ENCODE assay signal across 10 mouse cellular contexts in the genomic region with DNA sequence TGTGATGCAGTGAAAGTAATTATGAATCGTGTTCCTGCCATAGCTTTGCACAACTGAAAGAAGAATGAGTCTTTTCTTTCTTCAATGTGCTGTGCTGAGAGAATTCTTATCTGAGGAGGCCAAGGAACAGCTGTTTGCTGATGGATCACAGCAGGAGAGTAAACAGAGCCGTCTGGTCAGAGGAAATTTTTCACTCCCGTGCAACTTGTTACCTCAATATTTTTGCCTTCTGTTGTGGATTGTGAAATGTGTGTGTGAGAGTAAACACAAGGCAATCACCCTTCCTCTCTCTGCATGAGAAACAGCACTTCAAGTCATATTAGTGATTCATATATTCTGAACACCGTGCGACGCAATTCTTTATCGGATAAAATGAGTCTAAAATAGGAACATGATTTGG.
DNase-seq lines count a peak whose midpoint lies in the region; ATAC-seq and TF ChIP-seq lines count a peak whose summit lies in the region.
"Had no signal": no experiment of that assay in that cellular context is flagged by ENCODE, and none has a peak within 500 bp of the region (broad histone marks: within the 10 kb centered on the region; RNA-seq: fewer than 3 reads in every experiment).

No protein-coding gene starts in this region.

- WGBS in heart, embryonic 12.5 days, result 56% methylated on average over 7 of the region's 7 CpGs
- WGBS in neural tube, embryonic 15.5 days, result 68% methylated on average over 7 of the region's 7 CpGs
- 16% methylated on average over 7 of the region's 7 CpGs for WGBS in lung, embryonic 15.5 days

- H3K4me3 ChIP-seq in heart, embryonic 12.5 days, result no peak overlapping the region
- no peak overlapping the region for H3K4me3 ChIP-seq in neural tube, embryonic 15.5 days (replicated peaks)
- no peak overlapping the region for H3K4me3 ChIP-seq in lung, embryonic 15.5 days
- no peak overlapping the region for H3K4me3 ChIP-seq in layer of hippocampus, adult 2 months

- H3K27me3 ChIP-seq in heart, embryonic 12.5 days (replicated peaks), result no peaks in the 10 kb centered on the region
- H3K27me3 ChIP-seq in neural tube, embryonic 15.5 days (replicated peaks), result no peaks in the 10 kb centered on the region
- H3K27me3 ChIP-seq in lung, embryonic 15.5 days, result 0 out of 2 replicates have a peak, but pooled peaks cover 3% of the 10 kb centered on the region

- H3K9ac ChIP-seq in heart, embryonic 12.5 days, result no peak overlapping the region
- H3K9ac ChIP-seq in neural tube, embryonic 15.5 days (replicated peaks), result no peak overlapping the region
- H3K9ac ChIP-seq in lung, embryonic 15.5 days, result no peak overlapping the region

- ATAC-seq in heart, embryonic 12.5 days (ENCODE audit: insufficient number of reproducible peaks, low FRiP score), result no peak
- peak; percentile 38; the same call in 1 of the 2 replicates for ATAC-seq in neural tube, embryonic 15.5 days (ENCODE audit: low FRiP score)
- ATAC-seq in lung, embryonic 15.5 days (ENCODE audit: borderline replicate concordance, extremely low read depth, low FRiP score, low TSS enrichment), result peak; percentile 82; the same call in 1 of the 2 replicates
- no peak for ATAC-seq in erythroblast, adult 5-6 weeks (replicated peaks; ENCODE audit: low FRiP score, poor library complexity, severe bottlenecking)

- peak; percentile 4 to 28 for DNase-seq in heart, adult 18-20 months
- no peak for DNase-seq in neural tube, embryonic 10.5 days (ENCODE audit: extremely low spot score, low spot score)
- DNase-seq in spleen, adult 18-20 months, result no peak
- DNase-seq in layer of hippocampus, adult 2 months (ENCODE audit: low spot score in 2 of 2), result no peak

- no peaks in the 10 kb centered on the region for H3K9me3 ChIP-seq in heart, embryonic 12.5 days (replicated peaks)
- H3K9me3 ChIP-seq in neural tube, embryonic 15.5 days (replicated peaks), result no peaks in the 10 kb centered on the region
- H3K9me3 ChIP-seq in lung, embryonic 15.5 days, result no peaks in the 10 kb centered on the region

- no peak overlapping the region for H3K4me2 ChIP-seq in heart, embryonic 12.5 days
- H3K4me2 ChIP-seq in neural tube, embryonic 15.5 days, result no peak overlapping the region
- H3K4me2 ChIP-seq in lung, embryonic 15.5 days, result no peak overlapping the region

- H3K36me3 ChIP-seq in heart, embryonic 12.5 days, result no peaks in the 10 kb centered on the region
- H3K36me3 ChIP-seq in neural tube, embryonic 15.5 days, result no peaks in the 10 kb centered on the region
- no peaks in the 10 kb centered on the region for H3K36me3 ChIP-seq in lung, embryonic 15.5 days

- no peak for TF ChIP-seq CTCF in layer of hippocampus, adult 2 months (conservative IDR thresholded peaks at IDR 0.05)

- H3K27ac ChIP-seq in heart, embryonic 12.5 days (ENCODE audit: poor library complexity, severe bottlenecking), result no peak overlapping the region
- H3K27ac ChIP-seq in neural tube, embryonic 15.5 days (replicated peaks), result no peak overlapping the region
- no peak overlapping the region for H3K27ac ChIP-seq in lung, embryonic 15.5 days
- no peak overlapping the region for H3K27ac ChIP-seq in layer of hippocampus, adult 2 months
- H3K27ac ChIP-seq: kidney, postnatal 0 days; macrophage had no signal

- H3K4me1 ChIP-seq in heart, embryonic 12.5 days (replicated peaks), result no peaks in the 10 kb centered on the region
- no peaks in the 10 kb centered on the region for H3K4me1 ChIP-seq in neural tube, embryonic 15.5 days
- no peaks in the 10 kb centered on the region for H3K4me1 ChIP-seq in lung, embryonic 15.5 days

Comparison
In these comparisons a context has a peak if more than half of its experiments do, and no peak if none do; other contexts are left out.
1. DNase-seq: peak in heart, adult 18-20 months (2 of 2); none in neural tube, embryonic 10.5 days (single experiment), spleen, adult 18-20 months (0 of 2) and layer of hippocampus, adult 2 months (0 of 2).
2. ATAC-seq: peak in neural tube, embryonic 15.5 days (single experiment) and lung, embryonic 15.5 days (single experiment); none in heart, embryonic 12.5 days (single experiment) and erythroblast, adult 5-6 weeks (single experiment).